In the genomic region with DNA sequence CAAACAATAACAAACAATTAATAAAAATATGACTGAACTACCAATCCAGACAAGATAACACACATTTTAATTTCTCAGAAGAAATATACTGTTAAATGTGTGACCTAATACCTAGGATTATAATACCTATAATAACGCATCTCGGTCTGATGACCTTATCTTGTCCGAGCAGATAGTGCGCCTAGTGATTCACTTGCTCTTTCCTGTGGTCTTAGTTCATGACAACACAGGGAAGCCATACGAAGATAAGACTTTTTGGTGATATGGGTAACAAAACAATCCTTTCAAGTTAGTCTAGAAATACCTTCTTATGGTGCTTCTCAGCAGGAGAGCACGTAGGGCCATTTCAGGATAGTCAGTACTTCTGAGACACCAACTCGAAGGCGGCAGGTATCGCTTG, we compare ENCODE assay signal across 21 mouse cellular contexts.
DNase-seq lines count a peak whose midpoint lies in the region; ATAC-seq and TF ChIP-seq lines count a peak whose summit lies in the region.
"Had no signal": no experiment of that assay in that cellular context is flagged by ENCODE, and none has a peak within 500 bp of the region (broad histone marks: within the 10 kb centered on the region; RNA-seq: fewer than 3 reads in every experiment).

No protein-coding gene starts in this region.

- H3K27me3 ChIP-seq in MEL (ENCODE audit: control insufficient read depth in 1 of 2, insufficient read depth in 2 of 2, low read length in 2 of 2): no peaks in the 10 kb centered on the region
- H3K27me3 ChIP-seq in liver, embryonic 12.5 days (replicated peaks): no peaks in the 10 kb centered on the region
- no peaks in the 10 kb centered on the region for H3K27me3 ChIP-seq in liver, postnatal 0 days (ENCODE audit: insufficient read depth, low read length)
- H3K27me3 ChIP-seq in heart, adult 2 months (ENCODE audit: control insufficient read depth, insufficient read depth, low read length): no peaks in the 10 kb centered on the region; the same call in 1 of the 2 replicates
- no peaks in the 10 kb centered on the region for H3K27me3 ChIP-seq in midbrain, embryonic 10.5 days (ENCODE audit: low read depth, poor library complexity, severe bottlenecking)
- H3K27me3 ChIP-seq: embryonic facial prominence, embryonic 12.5 days; forebrain, embryonic 12.5 days; heart, embryonic 13.5 days had no signal

- intact Hi-C loops in heart, adult 2 months (cut with DNase I): no loop called here

- ATAC-seq in liver, embryonic 12.5 days: peak; percentile 73
- ATAC-seq in liver, postnatal 0 days: no peak
- ATAC-seq in megakaryocyte, adult 5-6 weeks (ENCODE audit: poor library complexity, severe bottlenecking): no peak
- ATAC-seq: forebrain, postnatal 0 days; hindbrain, embryonic 16.5 days; inflammation-experienced regulatory T-cells, adult 6 months had no signal

- no peak overlapping the region for H3K4me2 ChIP-seq in liver, embryonic 12.5 days
- no peak overlapping the region for H3K4me2 ChIP-seq in liver, postnatal 0 days (ENCODE audit: low read depth, low read length)
- H3K4me2 ChIP-seq: embryonic facial prominence, embryonic 12.5 days; forebrain, embryonic 12.5 days; heart, embryonic 13.5 days had no signal

- no peak for TF ChIP-seq POLR2A in MEL (IDR thresholded peaks at IDR 0.05; ENCODE audit: control insufficient read depth in 1 of 2, insufficient read depth in 1 of 2, low read depth in 1 of 2, low read length in 2 of 2, poor library complexity in 1 of 2)
- no peak for TF ChIP-seq POLR2A in heart, adult 2 months (IDR thresholded peaks at IDR 0.05; ENCODE audit: insufficient read depth, low read depth, low read length)

- peak; percentile 91 to 93 for TF ChIP-seq EP300 in MEL (IDR thresholded peaks at IDR 0.05; ENCODE audit: low read depth in 1 of 2, low read length in 2 of 2)
- peak; percentile 70 for TF ChIP-seq EP300 in liver, postnatal 0 days (IDR thresholded peaks at IDR 0.05; ENCODE audit: low read depth)
- no peak for TF ChIP-seq EP300 in heart, adult 2 months (IDR thresholded peaks at IDR 0.05; ENCODE audit: insufficient read depth, low read depth, low read length)

- peaks cover 14 to 17% of the 10 kb centered on the region in 2 experiments for H3K4me1 ChIP-seq in MEL (ENCODE audit: control insufficient read depth in 1 of 2, insufficient read depth in 2 of 2, low read length in 2 of 2)
- peaks cover 49% of the 10 kb centered on the region for H3K4me1 ChIP-seq in liver, embryonic 12.5 days
- peaks cover 6% of the 10 kb centered on the region for H3K4me1 ChIP-seq in liver, postnatal 0 days (ENCODE audit: insufficient read depth)
- H3K4me1 ChIP-seq in heart, adult 2 months (ENCODE audit: control insufficient read depth, insufficient read depth, low read length): peaks cover 2% of the 10 kb centered on the region; the same call in 1 of the 2 replicates
- H3K4me1 ChIP-seq in midbrain, embryonic 10.5 days: peaks cover 6% of the 10 kb centered on the region; the same call in 1 of the 2 replicates
- H3K4me1 ChIP-seq: embryonic facial prominence, embryonic 12.5 days; forebrain, embryonic 12.5 days had no signal

- DNase-seq in 416B (ENCODE audit: low read depth) (peak; percentile 77), MEL (ENCODE audit: low read depth, low spot score) (peak; percentile 80)
- DNase-seq in liver, postnatal 0 days: no peak
- no peak for DNase-seq in heart, adult 2 months
- DNase-seq in midbrain, embryonic 10.5 days (ENCODE audit: low spot score): no peak
- DNase-seq: adrenal gland, adult 2 months; adrenal gland, postnatal 25 days; cerebellum, adult 11 months; cerebellum, adult 8-10 months; cerebellum, postnatal 14 days; forebrain, postnatal 0 days; gastrocnemius, adult 2 months; gastrocnemius, postnatal 25 days; heart, postnatal 36 days had no signal

- TF ChIP-seq RAD21 in MEL (IDR thresholded peaks at IDR 0.05; ENCODE audit: low read depth, low read length): no peak

- H3K79me2 ChIP-seq in MEL (ENCODE audit: control insufficient read depth, insufficient read depth, low read length, poor library complexity): no peaks in the 10 kb centered on the region
- H3K79me2 ChIP-seq in heart, adult 2 months (replicated peaks; ENCODE audit: control insufficient read depth, insufficient read depth, low read length): no peaks in the 10 kb centered on the region

- peaks cover 0 to 27% of the 10 kb centered on the region in 2 experiments; a peak in 2 of 4 replicates for H3K36me3 ChIP-seq in MEL (ENCODE audit: control insufficient read depth in 1 of 2, insufficient read depth in 2 of 2, low read length in 2 of 2)
- H3K36me3 ChIP-seq in liver, embryonic 12.5 days: peaks cover 3% of the 10 kb centered on the region; the same call in 1 of the 2 replicates
- H3K36me3 ChIP-seq in liver, postnatal 0 days (replicated peaks; ENCODE audit: insufficient read depth, low read length): no peaks in the 10 kb centered on the region
- no peaks in the 10 kb centered on the region for H3K36me3 ChIP-seq in heart, adult 2 months (ENCODE audit: control insufficient read depth, insufficient read depth, low read length)
- H3K36me3 ChIP-seq in midbrain, embryonic 10.5 days: 0 out of 2 replicates have a peak, but pooled peaks cover 5% of the 10 kb centered on the region
- H3K36me3 ChIP-seq: embryonic facial prominence, embryonic 12.5 days had no signal

- TF ChIP-seq CTCF in MEL (IDR thresholded peaks at IDR 0.05 in 2 of 3, conservative IDR thresholded peaks at IDR 0.05 in 1 of 3; ENCODE audit: control insufficient read depth in 1 of 3, insufficient read depth in 1 of 3, low read depth in 2 of 3, low read length in 3 of 3, poor library complexity in 1 of 3, severe bottlenecking in 1 of 3): no peak
- TF ChIP-seq CTCF in liver, postnatal 0 days (IDR thresholded peaks at IDR 0.05; ENCODE audit: low read depth): no peak
- no peak for TF ChIP-seq CTCF in heart, adult 2 months (IDR thresholded peaks at IDR 0.05)

- no peaks in the 10 kb centered on the region for H3K9me3 ChIP-seq in MEL (replicated peaks; ENCODE audit: insufficient read depth, low read length)
- H3K9me3 ChIP-seq in liver, embryonic 12.5 days (replicated peaks): no peaks in the 10 kb centered on the region; the same call in 1 of the 2 replicates
- H3K9me3 ChIP-seq in liver, postnatal 0 days (ENCODE audit: low read length): 0 out of 2 replicates have a peak, but pooled peaks cover 3% of the 10 kb centered on the region
- peaks cover 4% of the 10 kb centered on the region; the same call in 1 of the 2 replicates for H3K9me3 ChIP-seq in midbrain, embryonic 10.5 days (replicated peaks)
- H3K9me3 ChIP-seq: embryonic facial prominence, embryonic 12.5 days; forebrain, embryonic 12.5 days; heart, embryonic 13.5 days had no signal

- H3K9ac ChIP-seq in MEL (ENCODE audit: control insufficient read depth, low read depth, low read length, poor library complexity, severe bottlenecking): no peak overlapping the region; the same call in 1 of the 2 replicates
- H3K9ac ChIP-seq in liver, embryonic 12.5 days: no peak overlapping the region
- no peak overlapping the region for H3K9ac ChIP-seq in liver, postnatal 0 days (replicated peaks)
- no peak overlapping the region for H3K9ac ChIP-seq in heart, adult 2 months (ENCODE audit: low read depth, low read length)
- H3K9ac ChIP-seq: embryonic facial prominence, embryonic 12.5 days; forebrain, embryonic 12.5 days; forebrain, postnatal 0 days; heart, embryonic 13.5 days had no signal

- peak overlapping the region; percentile 77 for H3K27ac ChIP-seq in MEL (ENCODE audit: control insufficient read depth, low read depth, low read length)
- no peak overlapping the region for H3K27ac ChIP-seq in liver, embryonic 12.5 days
- H3K27ac ChIP-seq in liver, postnatal 0 days (ENCODE audit: low read depth): no peak overlapping the region
- no peak overlapping the region for H3K27ac ChIP-seq in heart, adult 2 months
- H3K27ac ChIP-seq in midbrain, embryonic 10.5 days (replicated peaks): no peak overlapping the region
- H3K27ac ChIP-seq: embryonic facial prominence, embryonic 12.5 days; forebrain, embryonic 12.5 days; heart, embryonic 13.5 days had no signal

- peak overlapping the region in 1 of 2 experiments; percentile 6; a peak in 2 of 4 replicates for H3K4me3 ChIP-seq in MEL (ENCODE audit: control insufficient read depth in 1 of 2, insufficient read depth in 1 of 2, low read depth in 2 of 2, low read length in 2 of 2)
- no peak overlapping the region for H3K4me3 ChIP-seq in liver, embryonic 12.5 days
- no peak overlapping the region for H3K4me3 ChIP-seq in liver, postnatal 0 days (ENCODE audit: low read depth, low read length)
- H3K4me3 ChIP-seq in heart, adult 2 months: no peak overlapping the region
- H3K4me3 ChIP-seq in midbrain, embryonic 10.5 days: no peak overlapping the region
- H3K4me3 ChIP-seq: embryonic facial prominence, embryonic 12.5 days; forebrain, embryonic 12.5 days; gastrocnemius, adult 2 months; heart, embryonic 13.5 days had no signal

- 41% methylated on average over 9 of the region's 9 CpGs for WGBS in liver, embryonic 12.5 days (ENCODE audit: insufficient replicate concordance)
- 66% methylated on average over 9 of the region's 9 CpGs for WGBS in liver, postnatal 0 days (ENCODE audit: insufficient replicate concordance)
- WGBS in heart, adult 2 months: 88% methylated on average over 9 of the region's 9 CpGs
- 88% methylated on average over 9 of the region's 9 CpGs for WGBS in midbrain, embryonic 10.5 days

TF ChIP-seq in MEL, 35 proteins besides CTCF, POLR2A, EP300 and RAD21 (continues in another document):
- TF ChIP-seq SMC3 (IDR thresholded peaks at IDR 0.05; ENCODE audit: low read depth, low read length) (no peak), KAT2A (conservative IDR thresholded peaks at IDR 0.05; ENCODE audit: low read depth, low read length) (no peak), GATA1 (IDR thresholded peaks at IDR 0.05; ENCODE audit: low read depth, low read length) (peak; percentile 98), RCOR1 (IDR thresholded peaks at IDR 0.05; ENCODE audit: low read depth, low read length) (peak; percentile 92), ETS1 (IDR thresholded peaks at IDR 0.05; ENCODE audit: low read depth, low read length) (peak; percentile 95), TCF12 (IDR thresholded peaks at IDR 0.05; ENCODE audit: low read depth, low read length) (peak; percentile 92), POLR2AphosphoS2 (IDR thresholded peaks at IDR 0.05; ENCODE audit: low read length) (no peak), CHD2 (IDR thresholded peaks at IDR 0.05; ENCODE audit: low read length) (no peak), USF2 (IDR thresholded peaks at IDR 0.05; ENCODE audit: borderline replicate concordance in 1 of 2, insufficient read depth in 1 of 2, low read depth in 1 of 2, low read length in 2 of 2) (no peak), BHLHE40 (IDR thresholded peaks at IDR 0.05; ENCODE audit: borderline replicate concordance, low read depth, low read length) (peak; percentile 50; the same call in 1 of the 2 replicates), TAL1 (IDR thresholded peaks at IDR 0.05; ENCODE audit: low read length) (peak; percentile 82), HCFC1 (IDR thresholded peaks at IDR 0.05; ENCODE audit: low read depth, low read length) (0 out of 2 replicates have a peak, but pooled peaks have one; percentile 8), MAFK (IDR thresholded peaks at IDR 0.05; ENCODE audit: borderline replicate concordance, low read depth, low read length) (0 out of 2 replicates have a peak, but pooled peaks have one; percentile 8), MYB (IDR thresholded peaks at IDR 0.05; ENCODE audit: low read depth, low read length) (no peak)

Comparison
In these comparisons a context has a peak if more than half of its experiments do, and no peak if none do; other contexts are left out.
1. DNase-seq: peak in 416B (single experiment) and MEL (single experiment); none in liver, postnatal 0 days (single experiment), heart, adult 2 months (0 of 2) and midbrain, embryonic 10.5 days (single experiment).